Mouse (Mus musculus): Measurements from ENCODE around the gene Dtymk. TPM values are rescaled to one million over a fixed set of nuclear protein-coding genes. Genes with fewer than 3 reads are reported as not detected.

Gene Dtymk
- 71.1 and 72.6 TPM in 2 replicates for polyA plus RNA-seq (2021; fragmentation: Nextera tagmentation)
- long read RNA-seq, experiment 1, transcript Dtymk-201 (5 exons, 1,003 nt) = major isoform, 35 of 63 reads
- long read RNA-seq, experiment 1, transcript Dtymk-202 (2 exons, 1,055 nt) = minor isoform, 20 of 63 reads
- long read RNA-seq, experiment 1, partial matches to known transcripts = 0 of 63 reads
- long read RNA-seq, experiment 1, other reads (novel, unspliced or antisense) = 8 of 63 reads
- long read RNA-seq, experiment 2, transcript Dtymk-201 (5 exons, 1,003 nt) = major isoform, 26 of 65 reads
- long read RNA-seq, experiment 2, partial matches to known transcripts = 0 of 65 reads
- long read RNA-seq, experiment 2, other reads (novel, unspliced or antisense) = 36 of 65 reads

GRCm38 (mm10) chr1:93801741-93802238 lies at the start of gene Dtymk:
Dtymk (minus strand) TSS chr1:93801934.

GRCm38 (mm10) chr1:93824609-93825008 lies 22.9 kb upstream of the Dtymk start, which contains the start of gene D2hgdh:
D2hgdh (plus strand) TSS chr1:93824909.

GRCm38 (mm10) chr1:93803556-93804507 lies 2.1 kb upstream of the Dtymk start, which contains the start of gene Ing5:
Ing5 (plus strand) TSS chr1:93803965.

GRCm38 (mm10) chr1:93754573-93755290 lies 47.0 kb downstream of the Dtymk start, which contains the start of gene Thap4:
Thap4 (minus strand) TSS chr1:93754864.

GRCm38 (mm10) chr1:93751290-93751689 lies 50.4 kb downstream of the Dtymk start, which contains the start of gene Atg4b:
Atg4b (plus strand) TSS chr1:93751500.

Other genes with a start within 250 kb of the Dtymk start
- 263 and 281 TPM in 2 replicates for gene Stk25, start 143.3 kb downstream of the Dtymk start, polyA plus RNA-seq (2021; fragmentation: Nextera tagmentation)
- gene Bok, start 116.3 kb downstream of the Dtymk start, polyA plus RNA-seq (2021; fragmentation: Nextera tagmentation) = 156 and 164 TPM in 2 replicates
- gene Atg4b, start 50.4 kb downstream of the Dtymk start, polyA plus RNA-seq (2021; fragmentation: Nextera tagmentation) = 33.9 and 38.5 TPM in 2 replicates
- gene Thap4, start 47.1 kb downstream of the Dtymk start, polyA plus RNA-seq (2021; fragmentation: Nextera tagmentation) = 13.1 and 14.7 TPM in 2 replicates
- 5.9 and 7.3 TPM in 2 replicates for gene Ing5, start 2.0 kb upstream of the Dtymk start, polyA plus RNA-seq (2021; fragmentation: Nextera tagmentation)
- gene D2hgdh, start 23.0 kb upstream of the Dtymk start, polyA plus RNA-seq (2021; fragmentation: Nextera tagmentation) = 8.4 and 8.5 TPM in 2 replicates
- 0.09 TPM in 1 of 2 replicates, not detected in the other for gene Gal3st2, start 59.4 kb upstream of the Dtymk start, polyA plus RNA-seq (2021; fragmentation: Nextera tagmentation)
- 0.08 TPM in 1 of 2 replicates, not detected in the other for gene Gal3st2b, start 116.4 kb upstream of the Dtymk start, polyA plus RNA-seq (2021; fragmentation: Nextera tagmentation)
- not detected in 2 replicates for gene Gal3st2c, start 188.6 kb upstream of the Dtymk start, polyA plus RNA-seq (2021; fragmentation: Nextera tagmentation)
- 5.2 and 5.6 TPM in 2 replicates for gene Neu4, start 218.5 kb upstream of the Dtymk start, polyA plus RNA-seq (2021; fragmentation: Nextera tagmentation)